Mouse (Mus musculus): ENCODE data around the gene Brd3os.

- TF ChIP-seq TAL1 (IDR thresholded peaks at IDR 0.05; ENCODE audit: low read length) = no peak
- TF ChIP-seq GATA1 (IDR thresholded peaks at IDR 0.05; ENCODE audit: low read length) = no peak
These were observed 26.9 kb upstream of the Brd3os start for GRCm38 (mm10) chr2:27415060-27415783.
